Mouse (Mus musculus): ENCODE results near the gene Speg. TPM values are rescaled to one million over a fixed set of nuclear protein-coding genes. Genes with fewer than 3 reads are reported as not detected.

Speg gene
- total RNA-seq, 2 experiments from 2014 or later: 131 to 143 TPM

DNA sequence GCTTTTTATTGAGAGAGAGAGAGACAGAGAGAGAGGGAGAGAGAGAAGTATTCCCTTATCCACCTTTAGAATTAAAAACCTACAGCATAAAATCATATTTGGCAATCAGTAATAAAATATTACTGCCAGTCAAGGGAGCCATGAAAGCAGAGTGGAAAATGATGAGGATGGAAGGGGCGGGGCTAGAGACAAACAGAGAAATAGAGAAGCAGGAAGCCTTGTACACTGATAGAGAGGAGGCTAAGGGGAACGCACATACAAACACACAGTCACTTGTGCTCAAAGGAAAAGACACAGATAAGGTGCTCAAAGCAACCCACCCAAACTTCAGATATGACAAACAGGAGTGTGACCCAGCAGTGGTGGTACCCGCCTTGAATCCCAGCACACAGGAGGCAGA, 11.2 kb upstream of the Speg start:
- DNase-seq: no peak
- intact Hi-C loops (cut with DNase I): no loop called here

DNA sequence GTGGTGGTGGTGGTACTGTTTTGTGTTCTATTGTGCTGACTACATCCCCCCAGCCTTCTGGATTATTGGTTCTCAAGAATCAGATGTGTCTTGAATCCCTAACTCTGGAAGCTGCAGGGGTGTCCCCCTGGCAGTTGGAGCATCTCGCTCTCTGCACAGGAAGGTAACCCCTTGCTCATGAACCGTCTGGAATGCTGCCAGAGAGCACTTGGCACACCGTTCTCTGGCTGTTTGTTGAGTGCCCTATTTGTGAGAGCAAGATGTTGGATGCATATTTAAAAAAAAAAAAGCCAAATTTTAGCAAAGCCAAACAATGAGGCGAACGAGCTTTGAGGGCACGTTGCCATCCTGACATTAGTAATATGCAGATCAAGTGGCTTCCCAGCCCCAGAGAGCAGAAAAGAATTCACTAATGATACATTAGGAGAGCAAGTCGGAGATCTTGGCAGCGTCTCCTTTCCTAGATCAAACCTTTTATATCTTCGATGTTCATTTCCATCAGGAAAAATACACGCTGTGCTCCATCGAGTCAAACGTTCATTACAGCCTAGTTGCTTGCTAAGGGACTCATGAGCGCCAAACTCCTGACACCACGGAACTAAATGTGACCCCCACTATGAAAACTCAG, 9.5 kb upstream of the Speg start:
- intact Hi-C loops (cut with DNase I): no loop called here
- no peak for DNase-seq

GRCm38 (mm10) chr1:75369360-75369983, 5.6 kb upstream of the Speg start:
- no peak for DNase-seq

DNA sequence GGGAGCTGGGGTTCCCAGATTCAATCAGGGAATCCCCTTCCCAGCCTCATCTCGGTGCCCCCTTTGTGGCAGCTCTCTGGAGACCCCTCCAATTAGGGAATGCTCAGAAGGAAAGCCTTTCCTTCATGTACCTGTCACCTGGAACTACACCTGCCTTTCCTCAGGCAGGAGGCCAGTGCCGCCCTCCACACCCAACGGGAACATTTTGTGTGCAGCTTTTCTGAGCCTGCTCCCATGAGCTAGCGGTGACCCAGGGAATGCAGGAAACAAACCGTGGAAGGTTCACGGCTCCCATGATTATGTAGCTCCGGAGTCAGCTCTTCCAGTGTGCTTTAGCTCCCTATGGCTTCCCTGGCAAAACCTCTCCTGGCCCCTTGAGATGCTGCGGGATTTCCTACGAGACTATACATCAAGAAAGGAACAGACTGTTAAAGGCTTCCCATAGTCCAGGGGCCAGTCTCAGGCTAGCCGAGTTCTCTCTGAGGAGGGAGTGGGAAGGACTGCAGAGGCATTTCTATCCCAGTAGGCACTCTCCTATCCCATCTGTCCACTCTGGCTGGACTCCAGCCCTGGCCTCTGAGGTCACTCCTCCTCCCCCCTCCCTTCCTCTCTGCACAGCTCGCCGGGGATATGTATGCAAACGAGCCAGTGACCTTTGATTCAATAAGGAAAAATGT, 5.0 kb upstream of the Speg start:
- DNase-seq: peak; percentile 93
- intact Hi-C loops (cut with DNase I): no loop called here

More at GRCm38 (mm10) chr1:75369360-75369983, 5.6 kb upstream of the Speg start:
- intact Hi-C loops (cut with DNase I): no loop called here

DNA sequence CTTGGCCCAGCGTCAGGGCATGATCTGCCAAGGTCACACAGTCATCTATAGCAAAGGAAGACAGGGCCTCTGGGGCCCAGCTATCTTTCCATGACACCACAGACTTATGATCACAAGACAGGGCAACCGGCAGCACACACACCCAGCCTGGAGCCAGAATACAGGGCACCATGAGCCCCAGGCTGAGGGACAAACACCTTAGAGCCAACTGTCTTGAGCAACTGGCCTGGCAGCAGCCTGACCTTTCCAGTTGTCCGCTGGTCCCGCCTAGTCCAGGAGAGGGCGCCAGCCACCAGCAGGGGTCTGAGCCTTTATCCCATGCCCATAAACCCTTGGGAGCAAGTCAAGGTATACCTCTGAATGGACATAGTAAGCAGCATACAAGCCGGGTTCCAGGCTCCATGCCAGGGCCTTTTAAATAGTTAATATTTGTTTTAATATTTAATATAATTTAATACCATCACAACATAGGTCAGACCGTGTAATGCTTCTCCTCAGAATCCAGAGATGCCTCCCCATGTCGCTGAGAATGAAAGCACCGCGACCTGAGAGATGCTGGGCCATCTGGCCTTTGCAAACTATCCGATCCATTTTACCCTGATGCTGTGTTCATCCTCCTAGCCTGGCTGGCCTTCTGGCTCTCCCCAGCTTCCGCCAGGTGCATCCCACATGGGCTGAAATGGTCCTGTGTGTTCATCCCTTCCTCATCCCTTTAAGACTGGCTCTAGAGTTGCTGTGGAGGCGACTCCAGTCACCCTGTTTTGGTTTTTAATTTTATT, 3.6 kb upstream of the Speg start:
- intact Hi-C loops (cut with DNase I): no loop called here
- peak; percentile 56 for DNase-seq

- intact Hi-C loops (cut with DNase I): no loop called here
- no peak for DNase-seq
Measured at GRCm38 (mm10) chr1:75372450-75372849, 2.6 kb upstream of the Speg start.

- DNase-seq: no peak
- intact Hi-C loops (cut with DNase I): no loop called here
Measured at GRCm38 (mm10) chr1:75373276-75373675, 1.8 kb upstream of the Speg start.

DNA sequence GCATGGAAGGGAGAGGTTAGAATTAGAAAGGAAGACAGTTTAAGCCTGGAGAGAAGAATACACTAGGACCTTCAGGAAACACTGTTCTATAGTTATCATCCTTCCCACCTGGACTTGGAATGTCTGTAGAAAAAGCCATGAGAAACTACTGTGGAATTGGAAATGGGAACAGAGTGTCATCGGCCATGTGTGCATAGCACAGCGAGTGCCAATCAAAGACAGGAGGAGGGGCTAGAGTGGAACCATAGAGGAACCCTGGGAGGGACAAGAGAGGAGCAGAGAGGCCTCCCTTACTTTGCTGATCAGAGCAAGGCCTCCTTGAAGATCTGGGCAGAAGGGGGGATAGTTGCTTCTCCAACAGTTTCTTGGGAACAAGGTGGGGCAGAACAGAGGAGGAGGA, 4.1 kb downstream of the Speg start:
- intact Hi-C loops (cut with DNase I): no loop called here
- DNase-seq: no peak

DNA sequence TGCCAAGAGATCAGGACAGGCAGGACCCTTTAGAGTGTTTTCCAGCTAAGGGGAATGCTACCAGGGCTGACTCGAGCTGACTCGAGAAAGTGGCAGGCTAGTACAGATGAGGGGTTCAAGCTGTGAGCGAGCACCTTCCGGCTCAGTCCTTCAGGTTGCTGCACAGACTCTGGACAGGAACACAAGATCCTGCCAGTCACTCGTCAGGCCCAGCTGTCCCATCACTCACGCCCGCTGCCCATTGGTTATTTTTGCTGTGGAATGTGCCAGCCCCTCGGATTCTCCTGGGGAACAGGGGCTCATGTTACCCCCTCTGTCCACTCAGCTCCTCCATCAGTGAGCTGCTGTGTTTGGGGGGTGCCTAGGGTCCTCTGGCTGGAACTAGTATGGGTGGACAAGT, 4.8 kb downstream of the Speg start:
- intact Hi-C loops (cut with DNase I): no loop called here

DNA sequence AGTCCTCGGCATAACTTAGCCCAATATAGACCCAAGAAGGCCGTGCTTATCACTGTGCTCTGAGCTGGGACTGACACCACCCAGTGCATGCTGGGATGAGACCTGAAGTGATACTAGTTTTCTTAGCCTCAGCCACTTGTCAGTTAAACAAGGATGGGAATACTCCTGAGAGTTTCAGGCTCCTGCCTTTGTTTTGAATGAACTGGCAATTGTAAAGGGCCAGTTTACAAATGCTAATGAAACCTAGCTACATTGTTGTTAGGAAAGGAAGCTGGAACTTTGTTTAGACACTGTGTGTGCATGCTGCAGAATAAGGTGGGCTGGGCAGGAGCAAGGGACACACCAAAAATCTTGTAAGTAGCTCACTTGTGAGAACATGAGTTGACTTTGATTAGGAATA, 5.9 kb downstream of the Speg start:
- no peak for DNase-seq
- intact Hi-C loops (cut with DNase I): no loop called here

More for the DNA sequence above, 4.8 kb downstream of the Speg start:
- no peak for DNase-seq

- peak; percentile 49 for DNase-seq
- intact Hi-C loops (cut with DNase I): no loop called here
Measured at GRCm38 (mm10) chr1:75381482-75382355, 6.6 kb downstream of the Speg start.

GRCm38 (mm10) chr1:75382356-75383071, 7.4 kb downstream of the Speg start:
- intact Hi-C loops (cut with DNase I): no loop called here
- no peak for DNase-seq

DNA sequence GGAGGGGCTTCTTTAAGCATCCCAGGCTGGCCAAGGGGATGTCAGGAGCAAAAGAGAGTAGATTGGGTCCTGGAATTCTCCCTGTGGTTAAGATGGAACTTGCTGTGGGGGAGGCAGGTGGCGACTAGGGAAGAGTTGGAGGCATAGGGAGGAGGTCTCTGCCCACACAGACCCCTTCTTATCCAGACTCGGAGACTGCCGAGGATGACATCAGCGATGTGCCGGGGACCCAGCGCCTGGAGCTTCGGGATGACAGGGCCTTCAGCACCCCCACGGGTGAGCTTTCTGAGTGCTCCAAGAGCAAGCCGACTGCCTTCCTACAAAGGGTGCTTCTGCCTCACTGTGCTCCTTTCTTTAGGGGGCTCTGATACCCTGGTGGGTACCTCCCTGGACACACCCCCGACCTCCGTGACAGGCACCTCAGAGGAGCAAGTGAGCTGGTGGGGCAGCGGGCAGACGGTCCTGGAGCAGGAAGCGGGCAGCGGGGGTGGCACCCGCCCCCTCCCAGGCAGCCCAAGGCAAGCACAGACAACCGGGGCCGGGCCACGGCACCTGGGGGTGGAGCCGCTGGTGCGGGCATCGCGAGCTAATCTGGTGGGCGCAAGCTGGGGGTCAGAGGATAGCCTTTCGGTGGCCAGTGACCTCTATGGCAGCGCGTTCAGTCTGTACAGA, 9.5 kb downstream of the Speg start:
- no peak for DNase-seq
- intact Hi-C loops (cut with DNase I): no loop called here

DNA sequence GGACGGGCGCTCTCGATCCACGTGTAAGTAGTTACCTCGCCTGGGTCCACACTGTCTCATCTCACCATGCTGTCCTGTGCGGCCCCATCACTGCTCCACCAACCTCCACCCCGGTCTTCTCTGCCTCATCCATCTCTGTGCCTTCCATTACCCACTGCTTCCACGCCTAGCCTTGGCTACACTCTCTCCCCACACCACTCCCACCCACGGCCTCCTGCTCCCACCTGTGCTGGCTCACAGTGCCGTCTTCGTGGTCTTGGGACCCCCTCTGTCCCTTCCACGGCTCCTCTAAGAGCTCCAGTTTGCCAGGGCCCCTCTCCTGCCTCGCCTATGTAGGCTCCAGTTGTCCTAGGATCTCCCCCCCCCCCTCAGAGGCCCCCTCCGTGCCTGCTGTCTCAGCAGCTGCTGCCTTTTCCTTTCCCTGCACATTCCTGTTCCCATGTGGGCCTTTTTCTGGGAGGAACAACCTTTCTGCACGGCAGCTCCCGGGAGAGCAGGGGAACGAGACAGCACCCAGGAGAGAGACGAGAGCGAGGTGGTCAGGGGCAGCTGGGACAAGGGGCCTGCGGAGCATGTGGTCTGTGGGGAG, 10.1 kb downstream of the Speg start:
- intact Hi-C loops (cut with DNase I): no loop called here
- DNase-seq: no peak

GRCm38 (mm10) chr1:75386149-75386548, 11.1 kb downstream of the Speg start:
- intact Hi-C loops (cut with DNase I): no loop called here
- DNase-seq: no peak

DNA sequence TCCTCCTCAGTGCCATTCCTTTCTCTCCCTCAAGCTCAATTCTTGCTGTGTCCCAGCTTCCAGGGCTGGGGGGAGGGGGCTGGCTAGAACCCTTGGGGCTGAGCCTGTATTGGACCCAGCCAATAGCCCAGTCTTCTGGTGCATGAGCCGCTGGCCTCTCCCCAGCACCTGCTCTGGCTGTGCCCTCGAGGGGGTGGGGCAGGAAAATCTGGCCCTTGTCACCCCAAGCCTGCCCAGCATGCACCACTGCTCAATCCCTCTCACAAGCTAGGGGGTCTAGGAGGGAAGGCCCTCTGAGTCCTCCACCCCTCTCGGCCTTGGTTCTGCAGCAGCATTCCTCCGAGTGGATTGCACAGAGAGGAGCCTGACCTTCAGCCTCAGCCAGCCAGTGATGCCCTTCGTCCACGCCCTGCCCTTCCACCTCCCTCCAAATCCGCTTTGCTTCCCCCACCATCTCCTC, 12.4 kb downstream of the Speg start:
- intact Hi-C loops (cut with DNase I): no loop called here
- no peak for DNase-seq

DNA sequence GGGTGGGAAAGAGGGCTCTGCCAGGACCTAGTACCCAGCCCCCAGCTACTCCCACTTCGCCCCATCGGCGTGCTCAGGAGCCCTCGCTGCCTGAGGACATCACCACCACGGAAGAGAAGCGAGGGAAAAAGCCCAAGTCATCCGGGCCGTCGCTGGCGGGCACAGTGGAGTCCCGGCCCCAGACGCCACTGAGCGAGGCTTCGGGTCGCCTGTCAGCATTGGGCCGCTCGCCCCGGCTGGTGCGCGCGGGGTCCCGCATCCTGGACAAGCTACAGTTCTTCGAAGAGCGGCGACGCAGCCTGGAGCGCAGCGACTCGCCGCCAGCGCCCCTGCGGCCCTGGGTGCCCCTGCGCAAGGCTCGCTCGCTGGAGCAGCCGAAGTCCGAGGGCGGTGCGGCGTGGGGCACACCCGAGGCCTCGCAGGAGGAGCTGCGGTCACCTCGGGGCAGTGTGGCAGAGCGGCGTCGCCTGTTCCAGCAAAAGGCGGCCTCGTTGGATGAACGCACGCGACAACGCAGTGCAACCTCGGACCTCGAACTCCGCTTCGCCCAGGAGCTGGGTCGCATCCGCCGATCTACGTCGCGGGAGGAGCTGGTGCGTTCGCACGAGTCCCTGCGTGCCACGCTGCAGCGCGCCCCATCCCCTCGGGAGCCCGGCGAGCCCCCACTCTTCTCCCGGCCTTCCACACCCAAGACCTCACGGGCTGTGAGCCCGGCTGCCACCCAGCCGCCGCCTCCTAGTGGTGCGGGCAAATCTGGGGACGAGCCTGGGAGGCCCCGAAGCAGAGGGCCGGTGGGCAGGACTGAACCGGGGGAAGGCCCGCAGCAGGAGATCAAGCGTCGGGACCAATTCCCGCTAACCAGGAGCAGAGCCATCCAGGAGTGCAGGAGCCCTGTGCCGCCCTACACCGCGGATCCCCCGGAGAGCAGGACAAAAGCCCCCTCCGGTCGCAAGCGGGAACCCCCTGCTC, 13.1 kb downstream of the Speg start:
- no peak for DNase-seq
- intact Hi-C loops (cut with DNase I): no loop called here
